Mouse (Mus musculus) urinary bladder, postnatal 0 days (tissue): ENCODE measurements around the gene Dnajb1. TPM values are rescaled to one million over a fixed set of nuclear protein-coding genes. Genes with fewer than 3 reads are reported as not detected.

Experiments
- polyA plus RNA-seq: library from polyadenylated mRNA; unstranded; fragments of >200 nt; fragmentation: Nextera tagmentation; extraction: Ambion mirVana; gene quantifications from 2 replicates; pipeline ENCODE4 v1.2.1, GENCODE M21; 2015

Gene Dnajb1
- 34.3 and 39.1 TPM in 2 replicates for polyA plus RNA-seq

GRCm38 (mm10) chr8:83607661-83608397 lies at the start of gene Dnajb1, which contains the start of gene Tecr:
Gene Dnajb1, plus strand, starts transcription at chr8:83608193.
Gene Tecr, minus strand, starts transcription at chr8:83607971.

GRCm38 (mm10) chr8:83566469-83567395 lies 41.3 kb upstream of the Dnajb1 start, which contains the start of gene Ndufb7:
Gene Ndufb7, plus strand, starts transcription at chr8:83566671.

GRCm38 (mm10) chr8:83652030-83652743 lies 44.2 kb downstream of the Dnajb1 start, which contains the start of gene Gipc1:
Gene Gipc1, plus strand, starts transcription at chr8:83652677.

Other genes starting within 250 kb of the Dnajb1 start
- not detected in 2 replicates for gene Clgn, start 218.3 kb upstream of the Dnajb1 start, polyA plus RNA-seq
- gene Scoc, start 149.8 kb upstream of the Dnajb1 start, polyA plus RNA-seq: 57.3 and 74.5 TPM in 2 replicates
- gene Olfr370, start 72.4 kb upstream of the Dnajb1 start, polyA plus RNA-seq: not detected in 2 replicates
- gene Ndufb7, start 41.5 kb upstream of the Dnajb1 start, polyA plus RNA-seq: 311 and 318 TPM in 2 replicates
- gene Tecr, start 222 bp upstream of the Dnajb1 start, polyA plus RNA-seq: 299 and 319 TPM in 2 replicates
- gene Gipc1, start 44.5 kb downstream of the Dnajb1 start, polyA plus RNA-seq: 164 and 171 TPM in 2 replicates
- gene Ptger1, start 58.5 kb downstream of the Dnajb1 start, polyA plus RNA-seq: 1.9 TPM in 2 replicates
- gene Pkn1, start 91.0 kb downstream of the Dnajb1 start, polyA plus RNA-seq: 18.8 and 19.6 TPM in 2 replicates
- 56.0 and 64.2 TPM in 2 replicates for gene Ddx39, start 107.0 kb downstream of the Dnajb1 start, polyA plus RNA-seq
- gene Adgre5, start 133.1 kb downstream of the Dnajb1 start, polyA plus RNA-seq: 63.6 and 72.3 TPM in 2 replicates